Mouse (Mus musculus) colon, adult 2 months (tissue): ENCODE results near the gene Zbtb6. TPM values are rescaled to one million over a fixed set of nuclear protein-coding genes. Genes with fewer than 3 reads are reported as not detected.

Experiments
- polyA plus RNA-seq: library from polyadenylated mRNA; depleted of rRNA; stranded (reverse); fragments of >200 nt; gene quantifications from 2 replicates; pipeline ENCODE4 v1.2.3, GENCODE M21; 2012; rRNA removed

Zbtb6 gene
- 1.2 and 1.5 TPM in 2 replicates for polyA plus RNA-seq

DNA sequence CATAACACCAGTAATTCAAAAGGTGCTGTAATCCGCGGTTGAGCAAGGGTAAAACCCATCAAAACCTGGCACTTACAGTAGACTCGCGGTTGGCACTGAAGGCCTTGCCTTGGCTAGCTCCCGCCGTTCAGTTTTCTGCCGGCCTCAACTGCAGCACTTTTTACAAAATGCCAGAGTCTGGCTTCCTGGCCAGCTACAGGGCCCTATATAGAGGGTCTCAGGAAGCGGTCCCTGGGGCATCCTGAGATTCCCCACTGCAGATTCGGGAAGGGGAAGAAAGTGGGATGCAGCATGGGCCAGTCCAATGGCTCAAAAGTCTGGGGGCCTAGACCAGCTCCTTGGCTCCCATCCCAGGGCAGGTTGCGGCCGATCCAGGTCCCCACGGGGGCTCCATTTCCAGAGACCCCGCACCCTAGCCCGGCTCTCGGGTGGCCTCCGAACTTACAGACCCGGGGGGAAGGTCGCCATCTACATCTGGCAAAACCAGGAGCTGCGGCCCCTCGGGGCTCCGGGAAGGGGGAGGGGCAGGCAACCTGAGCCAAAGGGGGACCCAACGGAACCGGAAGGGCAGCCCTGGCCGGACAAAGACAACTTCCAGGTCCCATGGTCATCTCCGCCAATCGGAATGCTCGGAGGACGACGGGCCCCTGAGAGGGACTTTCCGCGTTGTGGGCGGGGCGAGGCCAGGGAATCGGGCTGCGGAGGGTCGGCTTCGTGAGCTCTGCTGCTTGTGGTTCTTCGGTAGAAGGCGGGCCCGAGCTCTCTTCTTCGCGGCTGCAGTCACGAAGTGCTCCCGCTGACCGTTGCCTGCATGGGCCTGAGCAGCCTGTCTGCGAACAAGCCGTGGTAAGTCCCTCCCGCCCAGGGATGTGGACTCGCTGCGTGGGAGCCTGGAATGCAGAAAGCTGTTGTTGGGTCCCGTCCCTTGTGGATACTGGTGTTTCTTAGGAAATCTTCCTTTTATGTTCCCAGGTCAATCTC, at the start of gene Zbtb6, which contains the start of the genes Zbtb26 and Rabgap1:
TSS of gene Zbtb6 (minus strand) at position 561 of the 981 bp plus-strand sequence.
TSS of gene Zbtb26 (minus strand) at position 525 of the 981 bp plus-strand sequence.
TSS of gene Rabgap1 (plus strand) at position 669 of the 981 bp plus-strand sequence.

DNA sequence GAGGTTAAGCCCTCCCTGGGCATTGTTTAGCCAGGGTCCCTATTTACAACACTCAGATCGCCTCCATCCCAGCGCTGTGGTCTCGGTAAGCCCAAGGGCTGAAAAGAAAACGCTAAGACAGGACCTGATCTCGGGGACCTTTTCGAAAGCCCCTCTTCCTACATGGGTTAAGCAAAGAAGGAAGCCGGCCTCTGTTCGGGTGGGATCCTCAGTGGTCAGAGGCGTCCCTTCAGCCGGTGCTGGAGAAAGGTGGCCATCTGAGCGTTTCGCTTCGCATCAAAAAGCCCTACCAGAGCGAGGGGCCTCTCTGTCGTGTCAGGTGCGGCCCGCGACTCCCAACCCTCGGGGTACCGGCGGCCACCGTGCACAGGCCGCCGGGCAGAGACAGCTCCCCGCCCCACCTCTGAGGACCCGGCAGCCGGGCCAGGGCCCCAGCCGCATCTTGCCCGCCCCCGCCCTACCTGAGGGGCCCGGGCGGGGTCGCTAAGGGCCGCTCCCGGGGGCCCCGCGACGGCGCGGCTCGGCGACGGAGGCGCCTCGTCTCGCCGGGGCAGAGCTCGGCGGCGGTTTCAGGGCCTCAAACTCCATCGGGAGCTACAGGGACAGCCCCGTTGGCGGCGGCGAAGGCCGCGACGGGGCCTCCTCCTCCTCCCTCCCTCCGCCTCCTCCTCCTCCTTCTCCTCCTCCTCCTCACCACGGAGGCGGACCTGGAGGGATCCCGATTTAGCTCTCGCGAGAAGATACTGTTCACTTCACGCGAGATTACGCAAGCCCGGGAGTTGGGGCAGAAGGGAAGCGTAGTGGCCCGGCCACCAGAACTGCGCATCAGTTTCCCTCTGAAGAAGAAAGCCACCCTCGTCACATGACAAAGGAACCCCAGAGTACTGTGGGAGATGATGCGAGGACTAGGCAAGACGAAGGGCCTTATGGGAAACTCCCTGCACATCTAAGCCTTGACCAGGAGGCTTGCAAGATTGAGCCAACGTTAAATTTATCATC, 20.4 kb downstream of the Zbtb6 start, which contains the start of gene Rc3h2:
TSS of gene Rc3h2 (minus strand) at position 598 of the 999 bp plus-strand sequence.

Other genes with a start within 250 kb of the Zbtb6 start
- not detected in 2 replicates for gene Olfr366, start 231.6 kb downstream of the Zbtb6 start, polyA plus RNA-seq
- gene Olfr368, start 116.7 kb downstream of the Zbtb6 start, polyA plus RNA-seq = not detected in 2 replicates
- gene Pdcl, start 83.8 kb downstream of the Zbtb6 start, polyA plus RNA-seq = 5.3 and 5.4 TPM in 2 replicates
- gene Rc3h2, start 20.3 kb downstream of the Zbtb6 start, polyA plus RNA-seq = 2.7 and 3.4 TPM in 2 replicates
- 0.47 and 0.98 TPM in 2 replicates for gene Zbtb26, start within 50 bp of the Zbtb6 start, polyA plus RNA-seq
- 3.6 and 4.2 TPM in 2 replicates for gene Rabgap1, start 108 bp upstream of the Zbtb6 start, polyA plus RNA-seq
- 0.09 TPM in 2 replicates for gene Gpr21, start 73.2 kb upstream of the Zbtb6 start, polyA plus RNA-seq